In the genomic region with DNA sequence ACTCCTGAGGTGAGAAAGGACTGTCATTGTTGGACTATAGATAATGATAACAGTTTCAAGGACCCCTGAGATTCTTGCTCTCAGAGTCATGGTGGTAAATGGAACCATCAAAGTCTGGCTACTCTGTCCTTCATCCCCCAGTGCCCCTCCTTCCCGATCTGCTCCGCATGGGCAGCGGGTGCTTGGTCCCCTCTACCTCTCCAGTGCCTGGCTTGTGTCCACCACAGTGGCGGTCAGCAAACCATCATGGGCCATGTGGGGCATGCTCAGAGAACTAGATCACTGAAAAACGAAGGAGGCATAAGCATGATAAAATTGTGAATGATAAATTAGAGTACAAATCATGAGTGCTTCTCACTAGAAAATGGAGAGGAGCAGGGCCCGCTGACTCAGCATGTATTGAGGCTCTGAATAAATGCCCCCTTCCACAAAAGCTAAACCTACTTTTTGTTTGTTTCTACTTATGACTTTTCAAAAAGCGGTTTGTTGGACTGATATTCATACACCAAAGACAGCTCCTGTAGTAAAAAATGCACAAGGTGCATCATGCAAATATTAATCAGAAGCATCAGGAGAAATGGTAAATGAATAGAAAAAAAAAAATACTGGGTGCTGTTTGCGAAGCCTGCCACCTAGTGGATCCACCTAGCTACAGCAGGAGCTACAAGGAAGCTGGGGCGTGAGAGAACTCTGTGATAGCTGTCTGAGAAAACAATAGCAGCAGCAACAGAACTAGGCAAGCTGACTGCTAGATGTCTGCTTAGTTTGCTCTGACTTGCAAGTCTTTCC, we compare ENCODE assay signal across 8 mouse cellular contexts. TPM values are rescaled to one million over a fixed set of nuclear protein-coding genes. Genes with fewer than 3 reads are reported as not detected.
DNase-seq lines count a peak whose midpoint lies in the region; ATAC-seq and TF ChIP-seq lines count a peak whose summit lies in the region.

No protein-coding gene starts in this region.

- peak; percentile 55 to 58 for DNase-seq in heart, adult 2 months
- DNase-seq in c-Kit-positive CD71-positive TER-119-positive erythroid progenitor cells, embryonic 14.5 days (ENCODE audit: low spot score) = peak; percentile 69
- peak; percentile 7 for DNase-seq in large intestine, adult 2 months (ENCODE audit: low read depth, low spot score)
- peak; percentile 73 for DNase-seq in lung, postnatal 10 days
- peak; percentile 47 for DNase-seq in spleen, adult 12 weeks (ENCODE audit: low spot score)

- H3K9me3 ChIP-seq in heart, embryonic 11.5 days (replicated peaks; ENCODE audit: control insufficient read depth, low read length) = no peaks in the 10 kb centered on the region
- H3K9me3 ChIP-seq in forebrain, embryonic 16.5 days (ENCODE audit: control insufficient read depth, low read length) = no peaks in the 10 kb centered on the region

- intact Hi-C loops in heart, adult 2 months (cut with DNase I) = loop anchor here (1.0 kb wide), 1 partner anchor 66 kb away; no protein-coding TSS in a partner anchor

- no peak overlapping the region for H3K27ac ChIP-seq in heart, adult 2 months
- no peak overlapping the region for H3K27ac ChIP-seq in heart, embryonic 11.5 days (ENCODE audit: low read depth, low read length)
- H3K27ac ChIP-seq in forebrain, embryonic 16.5 days (ENCODE audit: low read length) = no peak overlapping the region

- H3K36me3 ChIP-seq in heart, adult 2 months (ENCODE audit: control insufficient read depth, insufficient read depth, low read length) = no peaks in the 10 kb centered on the region
- peaks cover 16% of the 10 kb centered on the region for H3K36me3 ChIP-seq in heart, embryonic 11.5 days (ENCODE audit: control insufficient read depth, insufficient read depth, low read length)
- H3K36me3 ChIP-seq in forebrain, embryonic 16.5 days (ENCODE audit: control insufficient read depth, insufficient read depth) = no peaks in the 10 kb centered on the region

- ATAC-seq in heart, embryonic 11.5 days (replicated peaks; ENCODE audit: insufficient number of reproducible peaks, low FRiP score, low TSS enrichment) = no peak
- peak; percentile 71 for ATAC-seq in CD4-positive, CD25-positive, alpha-beta regulatory T cell, adult 4 months
- peak; percentile 16; the same call in 1 of the 2 replicates for ATAC-seq in forebrain, embryonic 16.5 days

- no peak for TF ChIP-seq POLR2A in heart, adult 2 months (IDR thresholded peaks at IDR 0.05; ENCODE audit: insufficient read depth, low read depth, low read length)

- TF ChIP-seq CTCF in heart, adult 2 months (IDR thresholded peaks at IDR 0.05) = peak; percentile 97

- H3K4me2 ChIP-seq in heart, embryonic 11.5 days = no peak overlapping the region
- no peak overlapping the region for H3K4me2 ChIP-seq in forebrain, embryonic 16.5 days (ENCODE audit: low read length)

- H3K27me3 ChIP-seq in heart, adult 2 months (ENCODE audit: control insufficient read depth, insufficient read depth, low read length) = no peaks in the 10 kb centered on the region
- no peaks in the 10 kb centered on the region for H3K27me3 ChIP-seq in heart, embryonic 11.5 days (ENCODE audit: control insufficient read depth, insufficient read depth, low read length)
- no peaks in the 10 kb centered on the region for H3K27me3 ChIP-seq in forebrain, embryonic 16.5 days (replicated peaks; ENCODE audit: control insufficient read depth, insufficient read depth, low read length)

- peak; percentile 70; the same call in 1 of the 2 replicates for TF ChIP-seq EP300 in heart, adult 2 months (IDR thresholded peaks at IDR 0.05; ENCODE audit: insufficient read depth, low read depth, low read length)

- no peak overlapping the region for H3K9ac ChIP-seq in heart, adult 2 months (ENCODE audit: low read depth, low read length)
- H3K9ac ChIP-seq in heart, embryonic 11.5 days (ENCODE audit: low read depth, low read length) = no peak overlapping the region
- H3K9ac ChIP-seq in forebrain, embryonic 16.5 days (replicated peaks; ENCODE audit: low read depth, low read length) = no peak overlapping the region

- no peak overlapping the region for H3K4me3 ChIP-seq in heart, adult 2 months
- no peak overlapping the region for H3K4me3 ChIP-seq in heart, embryonic 11.5 days (ENCODE audit: low read depth, low read length)
- H3K4me3 ChIP-seq in forebrain, embryonic 16.5 days (replicated peaks; ENCODE audit: low read length) = no peak overlapping the region

- peaks cover 2% of the 10 kb centered on the region; the same call in 1 of the 2 replicates for H3K4me1 ChIP-seq in heart, adult 2 months (ENCODE audit: control insufficient read depth, insufficient read depth, low read length)
- H3K4me1 ChIP-seq in heart, embryonic 11.5 days (ENCODE audit: control insufficient read depth, insufficient read depth, low read length) = no peaks in the 10 kb centered on the region
- no peaks in the 10 kb centered on the region; the same call in 1 of the 2 replicates for H3K4me1 ChIP-seq in forebrain, embryonic 16.5 days (replicated peaks; ENCODE audit: control insufficient read depth, insufficient read depth, low read length)

- no peaks in the 10 kb centered on the region for H3K79me2 ChIP-seq in heart, adult 2 months (replicated peaks; ENCODE audit: control insufficient read depth, insufficient read depth, low read length)

- 68% methylated on average over 9 of the region's 9 CpGs for WGBS in heart, adult 2 months
- WGBS in heart, embryonic 11.5 days (ENCODE audit: insufficient replicate concordance) = 60% methylated on average over 9 of the region's 9 CpGs
- WGBS in forebrain, embryonic 16.5 days = 66% methylated on average over 9 of the region's 9 CpGs
- WGBS in large intestine, adult 2 months = 71% methylated on average over 9 of the region's 9 CpGs

RNA-seq across cellular contexts. Expression of a gene that starts 51.3 kb away (rescaled TPM):
- 1 to 10 TPM in 1 of 2 experiments, under 1 TPM in 1; 0.32 to 1.6 TPM for total RNA-seq in heart, adult 2 months (2021)
- 0.70 and 1.3 TPM in 2 replicates for polyA plus RNA-seq in heart, adult 2 months (2012; rRNA removed)
- 0.39 and 0.49 TPM in 2 replicates for polyA plus RNA-seq in heart, embryonic 11.5 days (2014; fragmentation: Nextera tagmentation; extraction: Ambion mirVana)
- 1 to 10 TPM in 1 of 2 experiments, under 1 TPM in 1; 0.28 to 1.9 TPM for polyA plus RNA-seq in CD4-positive, CD25-positive, alpha-beta regulatory T cell, adult 4 months (2017; shearing (Covaris generic))
- polyA plus RNA-seq in forebrain, embryonic 16.5 days (2015; fragmentation: Nextera tagmentation; extraction: Ambion mirVana) = 0.23 and 0.39 TPM in 2 replicates
- polyA plus RNA-seq in large intestine, adult 2 months (2012; rRNA removed) = 1.8 and 2.8 TPM in 2 replicates

Comparison
In these comparisons a context has a peak if more than half of its experiments do, and no peak if none do; other contexts are left out.
1. DNase-seq: peak in every context shown above with its lines; median percentile 73 in lung, postnatal 10 days; 69 in c-Kit-positive CD71-positive TER-119-positive erythroid progenitor cells, embryonic 14.5 days; 56 in heart, adult 2 months; 47 in spleen, adult 12 weeks; 7 in large intestine, adult 2 months.